ENCODE assay signal across 10 mouse cellular contexts in the genomic region with DNA sequence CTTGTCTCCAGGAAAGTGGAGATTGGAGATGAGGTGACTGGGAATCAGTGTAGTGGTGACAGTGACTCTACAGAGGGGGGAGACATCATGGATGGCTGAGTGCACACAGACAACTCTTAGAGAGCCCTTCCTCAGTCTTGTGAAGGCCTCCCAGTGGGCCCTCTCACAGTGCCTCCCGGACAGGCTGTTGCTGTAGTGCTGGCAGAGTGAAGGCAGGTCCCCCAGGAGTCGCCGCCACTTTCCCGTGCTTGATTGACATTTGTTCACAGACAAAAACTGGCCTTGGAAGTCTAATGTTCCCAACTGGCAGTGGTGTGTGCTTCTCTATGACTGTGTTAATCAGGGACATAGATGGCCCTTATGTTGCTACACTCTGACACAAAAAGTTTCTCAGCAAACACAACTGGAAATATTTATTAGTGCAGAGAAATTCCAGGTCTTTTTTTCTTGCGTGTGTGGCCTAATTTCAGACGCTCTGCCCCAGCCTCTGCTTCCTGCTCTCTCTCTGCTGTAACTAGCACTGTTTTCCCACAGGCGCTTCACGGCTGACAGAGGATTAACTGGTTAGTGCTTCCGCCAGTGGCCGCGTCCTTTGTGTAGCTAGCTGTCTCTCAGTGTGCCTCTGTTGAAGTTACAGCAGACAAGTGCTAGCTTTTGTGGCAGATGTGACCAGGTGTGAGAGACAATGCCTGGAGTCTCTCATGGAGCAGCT.
DNase-seq lines count a peak whose midpoint lies in the region; ATAC-seq lines count a peak whose summit lies in the region.
"Had no signal": no experiment of that assay in that cellular context is flagged by ENCODE, and none has a peak within 500 bp of the region (broad histone marks: within the 10 kb centered on the region; RNA-seq: fewer than 3 reads in every experiment).

No protein-coding gene starts in this region.

- ATAC-seq in heart, embryonic 11.5 days (replicated peaks; ENCODE audit: insufficient number of reproducible peaks, low FRiP score, low TSS enrichment) = 0 out of 2 replicates have a peak, but pooled peaks have one; percentile 31
- ATAC-seq in embryonic facial prominence, embryonic 14.5 days (ENCODE audit: low read depth) = peak; percentile 53; the same call in 1 of the 2 replicates
- no peak for ATAC-seq in limb, embryonic 13.5 days (ENCODE audit: low FRiP score, low read depth)

- H3K4me1 ChIP-seq in heart, embryonic 11.5 days (ENCODE audit: control insufficient read depth, insufficient read depth, low read length) = peaks cover 40% of the 10 kb centered on the region
- H3K4me1 ChIP-seq in embryonic facial prominence, embryonic 14.5 days (ENCODE audit: control insufficient read depth, insufficient read depth, low read length) = peaks cover 21% of the 10 kb centered on the region
- H3K4me1 ChIP-seq in limb, embryonic 13.5 days = peaks cover 50% of the 10 kb centered on the region

- H3K4me2 ChIP-seq in heart, embryonic 11.5 days = no peak overlapping the region
- no peak overlapping the region for H3K4me2 ChIP-seq in embryonic facial prominence, embryonic 14.5 days (ENCODE audit: low read depth, low read length)
- peak overlapping the region; percentile 14; the same call in 1 of the 2 replicates for H3K4me2 ChIP-seq in limb, embryonic 13.5 days (replicated peaks)

- H3K4me3 ChIP-seq in heart, embryonic 11.5 days (ENCODE audit: low read depth, low read length) = no peak overlapping the region
- no peak overlapping the region for H3K4me3 ChIP-seq in embryonic facial prominence, embryonic 14.5 days (ENCODE audit: low read depth, low read length)
- H3K4me3 ChIP-seq in limb, embryonic 13.5 days = no peak overlapping the region

- no peak for DNase-seq in heart, postnatal 4 days
- DNase-seq in Muller cell, postnatal 12 days (ENCODE audit: inconsistent ontology term) = peak; percentile 67
- peak; percentile 56 for DNase-seq in embryonic facial prominence, embryonic 14.5 days (ENCODE audit: low spot score)
- no peak for DNase-seq in left cerebral cortex, adult 8-10 months (ENCODE audit: low spot score in 2 of 2)
- no peak for DNase-seq in right cerebral cortex, postnatal 4 days
- no peak for DNase-seq in layer of hippocampus, adult 11-12 months (ENCODE audit: low spot score)
- DNase-seq: lung, postnatal 4 days; right cerebral cortex, postnatal 14 days had no signal

- H3K27ac ChIP-seq in heart, embryonic 11.5 days (ENCODE audit: low read depth, low read length) = peak overlapping the region; percentile 66; the same call in 1 of the 2 replicates
- H3K27ac ChIP-seq in embryonic facial prominence, embryonic 14.5 days (replicated peaks; ENCODE audit: low read depth, low read length) = 0 out of 2 replicates have a peak overlapping the region, but pooled peaks have one; percentile 28
- H3K27ac ChIP-seq in limb, embryonic 13.5 days = peak overlapping the region; percentile 44; the same call in 1 of the 2 replicates

- 32% methylated on average over 11 of the region's 11 CpGs for WGBS in heart, embryonic 11.5 days (ENCODE audit: insufficient replicate concordance)
- WGBS in embryonic facial prominence, embryonic 14.5 days = 21% methylated on average over 11 of the region's 11 CpGs
- 17% methylated on average over 11 of the region's 11 CpGs for WGBS in limb, embryonic 13.5 days

- no peaks in the 10 kb centered on the region for H3K27me3 ChIP-seq in heart, embryonic 11.5 days (ENCODE audit: control insufficient read depth, insufficient read depth, low read length)
- H3K27me3 ChIP-seq in embryonic facial prominence, embryonic 14.5 days (replicated peaks; ENCODE audit: control insufficient read depth, insufficient read depth, low read length) = no peaks in the 10 kb centered on the region
- H3K27me3 ChIP-seq in limb, embryonic 13.5 days = no peaks in the 10 kb centered on the region

- H3K9me3 ChIP-seq in heart, embryonic 11.5 days (replicated peaks; ENCODE audit: control insufficient read depth, low read length) = no peaks in the 10 kb centered on the region
- no peaks in the 10 kb centered on the region for H3K9me3 ChIP-seq in embryonic facial prominence, embryonic 14.5 days (ENCODE audit: control insufficient read depth, low read length)
- no peaks in the 10 kb centered on the region for H3K9me3 ChIP-seq in limb, embryonic 13.5 days

- no peaks in the 10 kb centered on the region for H3K36me3 ChIP-seq in heart, embryonic 11.5 days (ENCODE audit: control insufficient read depth, insufficient read depth, low read length)
- no peaks in the 10 kb centered on the region for H3K36me3 ChIP-seq in embryonic facial prominence, embryonic 14.5 days (ENCODE audit: control insufficient read depth, insufficient read depth, low read length)
- no peaks in the 10 kb centered on the region for H3K36me3 ChIP-seq in limb, embryonic 13.5 days

- H3K9ac ChIP-seq in heart, embryonic 11.5 days (ENCODE audit: low read depth, low read length) = 0 out of 2 replicates have a peak overlapping the region, but pooled peaks have one; percentile 39
- H3K9ac ChIP-seq in embryonic facial prominence, embryonic 14.5 days (ENCODE audit: low read depth, low read length) = no peak overlapping the region
- H3K9ac ChIP-seq in limb, embryonic 13.5 days = peak overlapping the region; percentile 45

Comparison
In these comparisons a context has a peak if more than half of its experiments do, and no peak if none do; other contexts are left out.
1. DNase-seq: peak in Muller cell, postnatal 12 days (single experiment) and embryonic facial prominence, embryonic 14.5 days (single experiment); none in heart, postnatal 4 days (single experiment), left cerebral cortex, adult 8-10 months (0 of 2), right cerebral cortex, postnatal 4 days (single experiment) and layer of hippocampus, adult 11-12 months (single experiment).
2. Peak in every context shown above with its lines, with median percentiles within 50 percentile points of each other: H3K27ac ChIP-seq.